Mouse (Mus musculus): ENCODE results near the gene Yap1. TPM values are rescaled to one million over a fixed set of nuclear protein-coding genes. Genes with fewer than 3 reads are reported as not detected.

Yap1 gene
- total and polyA plus RNA-seq, 2 experiments = 21.6 to 27.9 TPM

GRCm38 (mm10) chr9:7960382-7960781 lies 44.0 kb downstream of the Yap1 start:
- no peak overlapping the region for H3K9ac ChIP-seq (ENCODE audit: low read depth, low read length)
- no peak overlapping the region for H3K27ac ChIP-seq (replicated peaks; ENCODE audit: insufficient read depth, low read depth, low read length)
- no peaks in the 10 kb centered on the region for H3K27me3 ChIP-seq (ENCODE audit: control insufficient read depth, insufficient read depth, low read length)
- peaks cover 7% of the 10 kb centered on the region; the same call in 1 of the 2 replicates for H3K79me2 ChIP-seq (ENCODE audit: control insufficient read depth, insufficient read depth, low read length)
- 74% methylated on average over 9 of the region's 9 CpGs for WGBS
- H3K36me3 ChIP-seq (ENCODE audit: control insufficient read depth, insufficient read depth, low read length) = peaks cover 29% of the 10 kb centered on the region
- TF ChIP-seq POLR2A (IDR thresholded peaks at IDR 0.05; ENCODE audit: extremely low read depth, insufficient read depth, low read length) (no peak), CTCF (IDR thresholded peaks at IDR 0.05; ENCODE audit: low read depth, low read length) (no peak)
- H3K4me1 ChIP-seq (ENCODE audit: control insufficient read depth, insufficient read depth, low read length) = 0 out of 2 replicates have a peak, but pooled peaks cover 2% of the 10 kb centered on the region
- H3K4me3 ChIP-seq (ENCODE audit: insufficient read depth, low read depth, low read length) = no peak overlapping the region
- no peak for DNase-seq (ENCODE audit: extremely low read depth, low read depth, low spot score)

GRCm38 (mm10) chr9:7959301-7959700 lies 45.1 kb downstream of the Yap1 start:
- no peak for DNase-seq (ENCODE audit: extremely low read depth, low read depth, low spot score)
- Histone ChIP-seq H3K79me2 (ENCODE audit: control insufficient read depth, insufficient read depth, low read length) (peaks cover 7% of the 10 kb centered on the region; the same call in 1 of the 2 replicates), H3K4me1 (ENCODE audit: control insufficient read depth, insufficient read depth, low read length) (0 out of 2 replicates have a peak, but pooled peaks cover 2% of the 10 kb centered on the region), H3K9ac (ENCODE audit: low read depth, low read length) (no peak overlapping the region), H3K27ac (replicated peaks; ENCODE audit: insufficient read depth, low read depth, low read length) (no peak overlapping the region), H3K27me3 (ENCODE audit: control insufficient read depth, insufficient read depth, low read length) (no peaks in the 10 kb centered on the region), H3K36me3 (ENCODE audit: control insufficient read depth, insufficient read depth, low read length) (peaks cover 33% of the 10 kb centered on the region), H3K4me3 (ENCODE audit: insufficient read depth, low read depth, low read length) (no peak overlapping the region)
- TF ChIP-seq CTCF (IDR thresholded peaks at IDR 0.05; ENCODE audit: low read depth, low read length) = no peak
- no peak for TF ChIP-seq POLR2A (IDR thresholded peaks at IDR 0.05; ENCODE audit: extremely low read depth, insufficient read depth, low read length)
- 63% methylated on average over 2 of the region's 2 CpGs for WGBS

GRCm38 (mm10) chr9:7958025-7958593 lies 46.3 kb downstream of the Yap1 start:
- no peak overlapping the region for H3K9ac ChIP-seq (ENCODE audit: low read depth, low read length)
- no peak for DNase-seq (ENCODE audit: extremely low read depth, low read depth, low spot score)
- no peak for TF ChIP-seq POLR2A (IDR thresholded peaks at IDR 0.05; ENCODE audit: extremely low read depth, insufficient read depth, low read length)
- TF ChIP-seq CTCF (IDR thresholded peaks at IDR 0.05; ENCODE audit: low read depth, low read length) = no peak

GRCm38 (mm10) chr9:7957407-7957806 lies 47.0 kb downstream of the Yap1 start:
- WGBS = 90% methylated on average over 2 of the region's 2 CpGs
- no peak overlapping the region for H3K4me3 ChIP-seq (ENCODE audit: insufficient read depth, low read depth, low read length)
- peaks cover 7% of the 10 kb centered on the region; the same call in 1 of the 2 replicates for H3K79me2 ChIP-seq (ENCODE audit: control insufficient read depth, insufficient read depth, low read length)
- H3K27ac ChIP-seq (replicated peaks; ENCODE audit: insufficient read depth, low read depth, low read length) = no peak overlapping the region
- no peak for DNase-seq (ENCODE audit: extremely low read depth, low read depth, low spot score)
- no peak overlapping the region for H3K9ac ChIP-seq (ENCODE audit: low read depth, low read length)
- no peaks in the 10 kb centered on the region for H3K27me3 ChIP-seq (ENCODE audit: control insufficient read depth, insufficient read depth, low read length)
- H3K4me1 ChIP-seq (ENCODE audit: control insufficient read depth, insufficient read depth, low read length) = 0 out of 2 replicates have a peak, but pooled peaks cover 2% of the 10 kb centered on the region
- TF ChIP-seq CTCF (IDR thresholded peaks at IDR 0.05; ENCODE audit: low read depth, low read length) (no peak), POLR2A (IDR thresholded peaks at IDR 0.05; ENCODE audit: extremely low read depth, insufficient read depth, low read length) (no peak)
- peaks cover 34% of the 10 kb centered on the region for H3K36me3 ChIP-seq (ENCODE audit: control insufficient read depth, insufficient read depth, low read length)

More at GRCm38 (mm10) chr9:7958025-7958593, 46.3 kb downstream of the Yap1 start:
- 0 out of 2 replicates have a peak, but pooled peaks cover 2% of the 10 kb centered on the region for H3K4me1 ChIP-seq (ENCODE audit: control insufficient read depth, insufficient read depth, low read length)
- H3K27me3 ChIP-seq (ENCODE audit: control insufficient read depth, insufficient read depth, low read length) = no peaks in the 10 kb centered on the region
- 79% methylated on average over 7 of the region's 7 CpGs for WGBS
- peaks cover 28% of the 10 kb centered on the region for H3K36me3 ChIP-seq (ENCODE audit: control insufficient read depth, insufficient read depth, low read length)
- H3K4me3 ChIP-seq (ENCODE audit: insufficient read depth, low read depth, low read length) = no peak overlapping the region
- no peak overlapping the region for H3K27ac ChIP-seq (replicated peaks; ENCODE audit: insufficient read depth, low read depth, low read length)
- H3K79me2 ChIP-seq (ENCODE audit: control insufficient read depth, insufficient read depth, low read length) = peaks cover 7% of the 10 kb centered on the region; the same call in 1 of the 2 replicates

- WGBS = 96% methylated on average over 8 of the region's 8 CpGs
- Histone ChIP-seq H3K27me3 (ENCODE audit: control insufficient read depth, insufficient read depth, low read length) (no peaks in the 10 kb centered on the region), H3K4me1 (ENCODE audit: control insufficient read depth, insufficient read depth, low read length) (no peaks in the 10 kb centered on the region), H3K4me3 (ENCODE audit: insufficient read depth, low read depth, low read length) (no peak overlapping the region), H3K27ac (replicated peaks; ENCODE audit: insufficient read depth, low read depth, low read length) (no peak overlapping the region), H3K79me2 (ENCODE audit: control insufficient read depth, insufficient read depth, low read length) (peaks cover 4% of the 10 kb centered on the region; the same call in 1 of the 2 replicates), H3K36me3 (ENCODE audit: control insufficient read depth, insufficient read depth, low read length) (peaks cover 35% of the 10 kb centered on the region), H3K9ac (ENCODE audit: low read depth, low read length) (no peak overlapping the region)
- TF ChIP-seq CTCF (IDR thresholded peaks at IDR 0.05; ENCODE audit: low read depth, low read length) = no peak
- TF ChIP-seq POLR2A (IDR thresholded peaks at IDR 0.05; ENCODE audit: extremely low read depth, insufficient read depth, low read length) = no peak
- no peak for DNase-seq (ENCODE audit: extremely low read depth, low read depth, low spot score)
These were observed 48.0 kb downstream of the Yap1 start for GRCm38 (mm10) chr9:7956400-7956799.

- TF ChIP-seq POLR2A (IDR thresholded peaks at IDR 0.05; ENCODE audit: extremely low read depth, insufficient read depth, low read length) (no peak), CTCF (IDR thresholded peaks at IDR 0.05; ENCODE audit: low read depth, low read length) (no peak)
- 98% methylated on average over 5 of the region's 5 CpGs for WGBS
- H3K27ac ChIP-seq (replicated peaks; ENCODE audit: insufficient read depth, low read depth, low read length) = no peak overlapping the region
- H3K9ac ChIP-seq (ENCODE audit: low read depth, low read length) = no peak overlapping the region
- DNase-seq (ENCODE audit: extremely low read depth, low read depth, low spot score) = no peak
- no peaks in the 10 kb centered on the region for H3K4me1 ChIP-seq (ENCODE audit: control insufficient read depth, insufficient read depth, low read length)
- H3K36me3 ChIP-seq (ENCODE audit: control insufficient read depth, insufficient read depth, low read length) = peaks cover 52% of the 10 kb centered on the region
- H3K27me3 ChIP-seq (ENCODE audit: control insufficient read depth, insufficient read depth, low read length) = no peaks in the 10 kb centered on the region
- no peak overlapping the region for H3K4me3 ChIP-seq (ENCODE audit: insufficient read depth, low read depth, low read length)
- peaks cover 3% of the 10 kb centered on the region; the same call in 1 of the 2 replicates for H3K79me2 ChIP-seq (ENCODE audit: control insufficient read depth, insufficient read depth, low read length)
These were observed 51.5 kb downstream of the Yap1 start for GRCm38 (mm10) chr9:7952886-7953285.

Data from liver, adult 2 months (tissue).